Mouse (Mus musculus) ES-Bruce4 (cell line): Measurements from ENCODE around the gene Nufip1.

Experiments
- CTCF ChIP-seq: IDR thresholded peaks from one replicate; pipeline ENCODE4 v1.8.1; 2011; ENCODE audit warnings: low read depth, low read length
- EP300 ChIP-seq: IDR thresholded peaks from 2 replicates; pipeline ENCODE4 v1.6.1; 2011; ENCODE audit warnings: low read depth, low read length; ENCODE audit not compliant: insufficient read depth
- POLR2A ChIP-seq: IDR thresholded peaks from one replicate; pipeline ENCODE4 v1.8.1; 2011; ENCODE audit warnings: low read length; ENCODE audit not compliant: insufficient read depth

DNA sequence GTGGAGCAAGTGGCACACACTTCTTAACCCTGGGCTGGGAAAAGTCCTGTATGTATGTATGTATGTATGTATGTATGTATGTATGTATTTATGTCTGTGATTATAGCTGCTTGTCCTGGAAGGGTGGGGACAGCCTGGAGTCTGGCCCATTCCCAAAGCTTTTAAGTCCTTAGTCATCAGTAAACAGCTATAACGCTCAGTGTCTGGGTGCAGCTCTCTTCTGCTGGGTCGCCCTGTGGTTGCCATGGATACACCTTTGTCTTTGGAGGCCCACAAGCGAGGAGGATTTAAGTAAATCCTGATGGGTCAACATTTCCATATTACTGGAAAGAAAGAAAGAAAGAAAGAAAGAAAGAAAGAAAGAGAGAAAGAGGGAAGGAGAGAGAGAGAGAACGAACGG, 65.1 kb downstream of the Nufip1 start:
- TF ChIP-seq CTCF (no peak), POLR2A (no peak), EP300 (no peak)
